Mouse (Mus musculus): Measurements from ENCODE around the gene Stat5a. TPM values are rescaled to one million over a fixed set of nuclear protein-coding genes. Genes with fewer than 3 reads are reported as not detected.
A peak's percentile ranks its signal among the peaks of the same experiment; 100 is the strongest.

Gene Stat5a
- polyA plus RNA-seq, 1 experiment from 2014 or later = 5.5 TPM

GRCm38 (mm10) chr11:100852088-100852487, 7.1 kb upstream of the Stat5a start:
- no peaks in the 10 kb centered on the region for H3K36me3 ChIP-seq
- H3K27ac ChIP-seq = no peak overlapping the region
- 80% methylated on average over 2 of the region's 2 CpGs for whole genome bisulfite sequencing
- no peak overlapping the region for H3K4me3 ChIP-seq (replicated peaks)
- no peak overlapping the region for H3K9ac ChIP-seq
- peaks cover 21% of the 10 kb centered on the region for H3K4me1 ChIP-seq (replicated peaks)
- no peaks in the 10 kb centered on the region for H3K27me3 ChIP-seq (replicated peaks)
- H3K9me3 ChIP-seq = no peaks in the 10 kb centered on the region
- H3K4me2 ChIP-seq (replicated peaks) = no peak overlapping the region
- no peak for ATAC-seq

- 83% methylated on average over 5 of the region's 5 CpGs for WGBS
These were observed 6.1 kb upstream of the Stat5a start for GRCm38 (mm10) chr11:100853018-100853417.

GRCm38 (mm10) chr11:100854268-100854667, 4.9 kb upstream of the Stat5a start:
- no peak for ATAC-seq
- Histone ChIP-seq H3K27me3 (replicated peaks) (no peaks in the 10 kb centered on the region), H3K4me2 (replicated peaks) (no peak overlapping the region), H3K36me3 (no peaks in the 10 kb centered on the region), H3K27ac (no peak overlapping the region), H3K9me3 (no peaks in the 10 kb centered on the region), H3K9ac (no peak overlapping the region), H3K4me1 (replicated peaks) (peaks cover 12% of the 10 kb centered on the region), H3K4me3 (replicated peaks) (no peak overlapping the region)
- WGBS = 53% methylated on average over 4 of the region's 4 CpGs

More at GRCm38 (mm10) chr11:100853018-100853417, 6.1 kb upstream of the Stat5a start:
- Histone ChIP-seq H3K4me1 (replicated peaks) (peaks cover 21% of the 10 kb centered on the region), H3K4me2 (replicated peaks) (no peak overlapping the region), H3K27ac (no peak overlapping the region), H3K9me3 (no peaks in the 10 kb centered on the region), H3K27me3 (replicated peaks) (no peaks in the 10 kb centered on the region), H3K36me3 (no peaks in the 10 kb centered on the region), H3K4me3 (replicated peaks) (no peak overlapping the region), H3K9ac (no peak overlapping the region)
- ATAC-seq = no peak

- Histone ChIP-seq H3K27me3 (replicated peaks) (no peaks in the 10 kb centered on the region), H3K36me3 (no peaks in the 10 kb centered on the region), H3K9ac (no peak overlapping the region), H3K9me3 (no peaks in the 10 kb centered on the region), H3K4me1 (replicated peaks) (peaks cover 15% of the 10 kb centered on the region), H3K4me2 (replicated peaks) (no peak overlapping the region), H3K27ac (no peak overlapping the region), H3K4me3 (replicated peaks) (no peak overlapping the region)
- 83% methylated on average over 4 of the region's 4 CpGs for WGBS
- ATAC-seq = no peak
These were observed 4.0 kb upstream of the Stat5a start for GRCm38 (mm10) chr11:100855178-100855577.

GRCm38 (mm10) chr11:100857960-100858359, 1.2 kb upstream of the Stat5a start:
- Histone ChIP-seq H3K27ac (no peak overlapping the region), H3K9me3 (no peaks in the 10 kb centered on the region), H3K4me1 (replicated peaks) (peaks cover 10% of the 10 kb centered on the region; the same call in 1 of the 2 replicates), H3K36me3 (no peaks in the 10 kb centered on the region), H3K4me2 (replicated peaks) (no peak overlapping the region), H3K27me3 (replicated peaks) (no peaks in the 10 kb centered on the region), H3K4me3 (replicated peaks) (no peak overlapping the region), H3K9ac (no peak overlapping the region)
- no peak for ATAC-seq
- 60% methylated on average over 6 of the region's 6 CpGs for WGBS

- 58% methylated on average over 6 of the region's 6 CpGs for WGBS
- Histone ChIP-seq H3K27me3 (replicated peaks) (no peaks in the 10 kb centered on the region), H3K9me3 (no peaks in the 10 kb centered on the region), H3K4me1 (replicated peaks) (peaks cover 10% of the 10 kb centered on the region; the same call in 1 of the 2 replicates), H3K9ac (no peak overlapping the region), H3K4me3 (replicated peaks) (peak overlapping the region; percentile 51), H3K36me3 (no peaks in the 10 kb centered on the region), H3K27ac (no peak overlapping the region), H3K4me2 (replicated peaks) (peak overlapping the region; percentile 89)
- no peak for ATAC-seq
These were observed 476 bp downstream of the Stat5a start for GRCm38 (mm10) chr11:100859579-100860075.

- H3K9ac ChIP-seq = peak overlapping the region; percentile 53
- peak overlapping the region; percentile 89 for H3K4me2 ChIP-seq (replicated peaks)
- H3K4me3 ChIP-seq (replicated peaks) = peak overlapping the region; percentile 51
- peaks cover 10% of the 10 kb centered on the region; the same call in 1 of the 2 replicates for H3K4me1 ChIP-seq (replicated peaks)
- peak; percentile 95 for ATAC-seq
- H3K9me3 ChIP-seq = no peaks in the 10 kb centered on the region
- H3K36me3 ChIP-seq = no peaks in the 10 kb centered on the region
- WGBS = 2% methylated on average over 54 of the region's 55 CpGs
- H3K27ac ChIP-seq = peak overlapping the region; percentile 24; the same call in 1 of the 2 replicates
- H3K27me3 ChIP-seq (replicated peaks) = no peaks in the 10 kb centered on the region
These were observed 1.3 kb downstream of the Stat5a start for GRCm38 (mm10) chr11:100860198-100861048.

- Histone ChIP-seq H3K9me3 (no peaks in the 10 kb centered on the region), H3K9ac (no peak overlapping the region), H3K27ac (no peak overlapping the region), H3K4me3 (replicated peaks) (no peak overlapping the region), H3K27me3 (replicated peaks) (no peaks in the 10 kb centered on the region), H3K4me1 (replicated peaks) (peaks cover 10% of the 10 kb centered on the region; the same call in 1 of the 2 replicates), H3K36me3 (no peaks in the 10 kb centered on the region), H3K4me2 (replicated peaks) (peak overlapping the region; percentile 89; the same call in 1 of the 2 replicates)
- 87% methylated on average over 7 of the region's 7 CpGs for WGBS
- no peak for ATAC-seq
These were observed 2.2 kb downstream of the Stat5a start for GRCm38 (mm10) chr11:100861335-100861734.

GRCm38 (mm10) chr11:100861836-100862235, 2.7 kb downstream of the Stat5a start:
- no peak overlapping the region for H3K27ac ChIP-seq
- peaks cover 10% of the 10 kb centered on the region; the same call in 1 of the 2 replicates for H3K4me1 ChIP-seq (replicated peaks)
- no peak for ATAC-seq
- no peaks in the 10 kb centered on the region for H3K27me3 ChIP-seq (replicated peaks)
- no peak overlapping the region for H3K4me3 ChIP-seq (replicated peaks)
- H3K9ac ChIP-seq = no peak overlapping the region
- WGBS = 41% methylated on average over 3 of the region's 3 CpGs
- no peak overlapping the region for H3K4me2 ChIP-seq (replicated peaks)
- H3K9me3 ChIP-seq = no peaks in the 10 kb centered on the region
- H3K36me3 ChIP-seq = no peaks in the 10 kb centered on the region

GRCm38 (mm10) chr11:100863141-100863540, 4.0 kb downstream of the Stat5a start:
- Histone ChIP-seq H3K27ac (no peak overlapping the region), H3K9me3 (no peaks in the 10 kb centered on the region), H3K4me1 (replicated peaks) (peaks cover 10% of the 10 kb centered on the region; the same call in 1 of the 2 replicates), H3K4me2 (replicated peaks) (no peak overlapping the region), H3K36me3 (no peaks in the 10 kb centered on the region), H3K9ac (no peak overlapping the region), H3K27me3 (replicated peaks) (no peaks in the 10 kb centered on the region), H3K4me3 (replicated peaks) (no peak overlapping the region)
- WGBS = 86% methylated on average over 10 of the region's 10 CpGs
- ATAC-seq = no peak

- peaks cover 2% of the 10 kb centered on the region; the same call in 1 of the 2 replicates for H3K4me1 ChIP-seq (replicated peaks)
- H3K9ac ChIP-seq = no peak overlapping the region
- no peaks in the 10 kb centered on the region for H3K36me3 ChIP-seq
- no peaks in the 10 kb centered on the region for H3K9me3 ChIP-seq
- H3K27ac ChIP-seq = no peak overlapping the region
- 80% methylated on average over 7 of the region's 7 CpGs for WGBS
- no peak overlapping the region for H3K4me3 ChIP-seq (replicated peaks)
- no peak for ATAC-seq
- no peaks in the 10 kb centered on the region for H3K27me3 ChIP-seq (replicated peaks)
- no peak overlapping the region for H3K4me2 ChIP-seq (replicated peaks)
These were observed 6.5 kb downstream of the Stat5a start for GRCm38 (mm10) chr11:100865618-100866017.

GRCm38 (mm10) chr11:100870256-100870967, 11.3 kb downstream of the Stat5a start:
- no peak for ATAC-seq
- no peak overlapping the region for H3K9ac ChIP-seq
- no peak overlapping the region for H3K4me3 ChIP-seq (replicated peaks)
- H3K27me3 ChIP-seq (replicated peaks) = no peaks in the 10 kb centered on the region
- H3K36me3 ChIP-seq = no peaks in the 10 kb centered on the region
- H3K9me3 ChIP-seq = no peaks in the 10 kb centered on the region
- H3K4me1 ChIP-seq (replicated peaks) = no peaks in the 10 kb centered on the region
- 76% methylated on average over 10 of the region's 10 CpGs for WGBS
- H3K4me2 ChIP-seq (replicated peaks) = no peak overlapping the region
- H3K27ac ChIP-seq = no peak overlapping the region
